Mouse (Mus musculus): ENCODE data around the gene Phlpp1.
A peak's percentile ranks its signal among the peaks of the same experiment; 100 is the strongest.

Phlpp1 gene

GRCm38 (mm10) chr1:106314476-106314875, 142.9 kb downstream of the Phlpp1 start:
- no peak for DNase-seq (ENCODE audit: low spot score in 2 of 2)

- DNase-seq (ENCODE audit: low spot score in 2 of 2) = no peak
Observed at GRCm38 (mm10) chr1:106316641-106317304, 145.2 kb downstream of the Phlpp1 start.

GRCm38 (mm10) chr1:106318341-106318740, 146.8 kb downstream of the Phlpp1 start:
- DNase-seq (ENCODE audit: low spot score in 2 of 2) = no peak

- no peak for DNase-seq (ENCODE audit: low spot score in 2 of 2)
Observed at GRCm38 (mm10) chr1:106320583-106320982, 149.0 kb downstream of the Phlpp1 start.

DNA sequence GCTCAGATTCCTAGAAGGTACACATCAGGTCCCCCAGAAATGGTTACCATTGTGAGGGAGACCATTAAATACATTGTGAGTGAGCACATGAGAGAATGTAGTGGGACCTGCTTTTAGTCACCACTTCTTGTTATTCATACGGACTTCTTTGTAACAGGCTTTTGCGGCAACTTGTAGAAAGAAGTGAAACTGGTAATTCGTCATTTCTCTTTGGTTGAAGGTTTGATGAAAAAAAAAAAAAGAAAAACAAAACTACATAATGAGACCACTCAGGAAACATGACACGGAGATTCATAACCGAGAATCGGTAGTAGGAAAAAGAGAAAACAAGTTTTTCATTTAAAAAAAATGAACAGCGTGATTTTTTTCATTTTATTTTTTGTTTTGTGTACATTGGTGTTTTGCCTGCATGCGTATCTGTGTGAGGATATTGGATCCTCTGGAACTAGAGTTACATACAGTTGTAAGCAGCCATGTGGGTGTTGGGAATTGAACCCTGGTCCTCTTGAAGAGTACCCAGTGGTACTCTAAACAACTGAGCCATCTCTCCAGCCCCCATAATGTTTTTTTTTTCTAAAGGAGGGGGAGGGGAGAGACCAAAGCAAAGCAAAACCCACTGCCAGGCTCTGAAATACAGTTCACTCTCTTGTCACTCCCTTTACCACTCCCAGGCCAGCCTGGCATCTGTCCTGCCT, 150.0 kb downstream of the Phlpp1 start:
- DNase-seq (ENCODE audit: low spot score in 2 of 2) = peak; percentile 21 to 45

- no peak for DNase-seq (ENCODE audit: low spot score in 2 of 2)
Observed at GRCm38 (mm10) chr1:106326691-106327090, 155.1 kb downstream of the Phlpp1 start.

DNA sequence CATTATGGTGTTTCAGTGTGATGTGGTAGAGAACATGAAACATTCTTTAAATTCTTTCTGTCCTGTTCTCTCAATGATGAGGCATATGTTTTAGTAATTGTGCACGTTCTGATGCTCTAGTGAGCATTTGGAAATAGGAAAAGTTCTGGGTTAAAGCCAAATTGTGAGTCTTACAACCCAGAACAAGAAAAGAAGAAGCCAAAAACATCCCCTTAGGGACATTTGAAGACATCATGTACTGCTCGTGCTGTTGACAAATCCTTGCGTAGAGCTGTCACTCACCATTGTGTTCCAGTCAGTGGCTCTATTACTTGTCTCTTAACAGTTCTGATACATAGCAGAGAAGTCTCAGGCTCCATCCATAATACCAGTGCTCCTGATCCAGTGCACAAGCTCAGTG, 170.5 kb downstream of the Phlpp1 start:
- no peak for DNase-seq (ENCODE audit: low spot score in 2 of 2)

DNA sequence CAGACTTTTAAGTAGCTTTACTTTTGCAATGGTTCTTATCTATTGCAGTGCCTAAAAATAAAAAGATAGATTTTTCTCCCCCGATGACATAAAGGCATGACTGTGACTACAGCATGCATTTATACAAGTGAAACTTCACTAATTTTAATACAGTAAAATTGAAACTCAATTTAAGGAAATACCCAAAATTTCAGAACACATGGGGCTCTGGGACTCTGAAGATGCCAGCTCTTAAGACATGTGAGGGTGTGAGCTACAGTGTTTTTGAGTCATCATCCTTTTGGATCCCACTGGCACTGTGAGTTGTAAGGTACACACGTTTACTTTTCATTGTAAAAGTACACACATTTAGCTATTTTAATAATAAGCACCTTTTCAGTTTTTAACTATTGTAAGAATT, 173.7 kb downstream of the Phlpp1 start:
- peak in 1 of 2 experiments; percentile 8 for DNase-seq (ENCODE audit: low spot score in 2 of 2)

- DNase-seq (ENCODE audit: low spot score in 2 of 2) = no peak
Observed at GRCm38 (mm10) chr1:106346776-106347175, 175.2 kb downstream of the Phlpp1 start.

DNA sequence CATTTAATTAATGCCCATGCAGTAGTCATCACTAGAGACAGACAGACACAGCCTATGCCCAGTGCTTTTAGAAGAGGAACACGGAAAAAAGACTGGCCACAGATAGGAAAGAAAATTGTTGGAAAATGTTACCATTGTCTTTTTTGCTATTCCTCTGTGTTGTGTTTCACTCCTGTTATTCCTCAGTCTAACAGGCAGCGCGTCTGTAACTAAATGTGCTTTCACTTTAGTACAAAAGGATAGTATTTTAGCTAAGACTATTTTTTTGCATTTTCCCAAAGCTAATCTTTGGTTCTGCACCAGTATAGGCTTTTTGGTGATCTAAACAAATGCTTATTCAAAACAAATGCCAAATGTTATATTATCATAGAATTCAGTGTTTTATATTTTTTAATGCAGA, 177.6 kb downstream of the Phlpp1 start:
- DNase-seq (ENCODE audit: low spot score in 2 of 2) = no peak

GRCm38 (mm10) chr1:106351512-106351911, 180.0 kb downstream of the Phlpp1 start:
- no peak for DNase-seq (ENCODE audit: low spot score in 2 of 2)

- no peak for DNase-seq (ENCODE audit: low spot score in 2 of 2)
Observed at GRCm38 (mm10) chr1:106352801-106353511, 181.4 kb downstream of the Phlpp1 start.

- DNase-seq (ENCODE audit: low spot score in 2 of 2) = no peak
Observed at GRCm38 (mm10) chr1:106353993-106354392, 182.4 kb downstream of the Phlpp1 start.

GRCm38 (mm10) chr1:106359474-106359873, 187.9 kb downstream of the Phlpp1 start:
- no peak for DNase-seq (ENCODE audit: low spot score in 2 of 2)

GRCm38 (mm10) chr1:106362841-106363604, 191.5 kb downstream of the Phlpp1 start:
- DNase-seq (ENCODE audit: low spot score in 2 of 2) = no peak

DNA sequence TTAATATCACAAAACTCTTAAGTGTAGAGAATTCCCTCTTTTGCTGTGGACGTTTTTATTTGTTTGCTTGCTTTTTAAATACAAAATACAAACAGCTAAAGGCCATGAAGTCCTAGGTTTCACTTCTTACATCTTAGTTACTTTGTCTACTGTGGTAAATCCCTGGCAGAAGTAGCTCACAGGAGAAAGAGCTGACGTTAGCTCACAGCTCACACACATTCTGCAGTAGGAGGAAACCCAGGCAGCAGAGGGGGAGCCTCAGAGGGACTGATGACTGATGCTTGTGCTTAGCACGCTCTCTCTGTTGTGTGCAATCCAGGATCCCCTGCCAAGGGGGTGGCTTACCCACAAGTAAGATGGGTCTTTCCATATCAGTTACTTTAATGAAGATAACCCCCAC, 197.8 kb downstream of the Phlpp1 start:
- DNase-seq (ENCODE audit: low spot score in 2 of 2) = no peak

DNA sequence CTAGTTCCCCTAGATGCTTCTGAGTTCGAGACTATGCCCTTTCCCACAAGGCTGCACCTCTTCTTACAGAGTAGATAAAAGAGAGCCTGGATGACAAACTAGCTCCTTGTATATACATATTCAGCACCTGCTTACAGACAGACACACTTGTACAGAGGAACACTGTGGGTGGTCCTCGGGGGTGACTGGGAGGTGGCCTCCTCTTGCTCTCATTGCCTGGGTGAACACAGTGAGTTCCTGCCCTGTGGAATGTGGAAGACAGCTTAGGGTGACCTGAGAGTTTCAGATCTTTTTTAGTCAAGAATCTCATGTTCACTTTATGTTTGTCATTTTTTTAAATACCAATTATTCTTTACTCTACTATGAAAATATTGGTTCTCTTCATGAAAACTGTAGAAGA, 200.9 kb downstream of the Phlpp1 start:
- no peak for DNase-seq (ENCODE audit: low spot score in 2 of 2)

- DNase-seq (ENCODE audit: low spot score in 2 of 2) = no peak
Observed at GRCm38 (mm10) chr1:106373656-106374055, 202.1 kb downstream of the Phlpp1 start.

DNA sequence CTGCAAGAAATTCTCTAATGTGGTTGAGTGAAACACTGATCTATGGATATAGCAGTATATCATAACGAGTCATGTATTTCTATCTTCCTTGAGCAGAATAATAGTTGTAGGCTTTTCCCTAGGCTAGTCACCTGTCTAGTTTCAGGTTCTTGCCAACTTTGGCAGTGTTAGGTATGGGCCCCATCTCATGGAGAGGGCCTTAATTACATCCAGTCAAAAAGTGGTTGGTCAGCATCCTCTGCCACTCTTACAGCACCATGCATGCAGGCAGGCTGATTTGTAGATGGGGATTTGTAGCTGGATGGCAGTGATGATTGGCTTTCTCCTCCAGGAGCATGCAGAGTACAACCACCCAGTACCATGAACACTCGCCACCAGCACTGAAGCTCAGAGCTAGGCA, 202.7 kb downstream of the Phlpp1 start:
- DNase-seq (ENCODE audit: low spot score in 2 of 2) = peak in 1 of 2 experiments; percentile 22

GRCm38 (mm10) chr1:106374971-106375370, 203.4 kb downstream of the Phlpp1 start:
- DNase-seq (ENCODE audit: low spot score in 2 of 2) = no peak

- DNase-seq (ENCODE audit: low spot score in 2 of 2) = no peak
Observed at GRCm38 (mm10) chr1:106376003-106376402, 204.5 kb downstream of the Phlpp1 start.

DNA sequence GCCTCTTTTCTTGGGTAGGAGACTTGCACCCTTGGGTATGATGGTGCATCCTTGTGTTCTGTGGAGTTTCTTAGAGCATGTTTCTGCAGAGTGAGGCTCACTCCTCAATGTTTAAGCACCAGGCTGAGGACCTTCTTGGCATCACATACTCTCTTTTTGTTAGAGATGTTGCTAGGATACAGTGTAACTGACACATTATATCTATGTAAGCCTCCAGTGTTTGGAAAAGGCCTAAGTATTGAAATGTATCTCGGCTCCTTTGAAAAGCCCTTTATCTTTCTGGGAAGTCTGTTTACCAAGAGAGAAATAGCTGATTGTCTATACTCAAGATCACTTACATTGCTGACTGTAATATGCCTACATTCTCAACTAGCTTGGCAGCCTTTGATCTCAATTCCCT, 208.9 kb downstream of the Phlpp1 start:
- no peak for DNase-seq (ENCODE audit: low spot score in 2 of 2)
